ENCODE assay signal across 9 mouse cellular contexts in the genomic region with DNA sequence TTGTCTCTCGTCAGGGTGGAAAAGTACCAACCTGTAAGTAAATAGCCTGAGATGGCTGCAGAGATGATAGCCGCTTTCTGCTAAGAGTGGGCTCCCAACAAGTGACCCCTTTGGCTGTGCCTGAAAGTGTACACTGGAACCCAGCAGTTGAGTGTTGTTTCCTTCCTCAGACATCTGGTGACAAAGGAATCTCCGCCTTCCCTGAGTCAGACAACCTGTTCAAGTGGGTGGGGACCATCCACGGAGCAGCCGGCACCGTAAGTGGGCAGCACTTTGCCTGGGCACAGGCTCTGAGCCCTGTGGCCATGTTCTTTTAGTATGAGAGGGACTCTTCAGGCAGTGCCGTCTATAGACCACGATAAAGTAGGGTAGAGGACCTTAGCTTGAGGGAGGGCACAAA. TPM values are rescaled to one million over a fixed set of nuclear protein-coding genes. Genes with fewer than 3 reads are reported as not detected.
DNase-seq lines count a peak whose midpoint lies in the region; ATAC-seq and TF ChIP-seq lines count a peak whose summit lies in the region.
"Had no signal": no experiment of that assay in that cellular context is flagged by ENCODE, and none has a peak within 500 bp of the region (broad histone marks: within the 10 kb centered on the region; RNA-seq: fewer than 3 reads in every experiment).

No protein-coding gene starts in this region.

- no peak overlapping the region for H3K9ac ChIP-seq in lung, postnatal 0 days (replicated peaks; ENCODE audit: low read depth)
- no peak overlapping the region for H3K9ac ChIP-seq in embryonic facial prominence, embryonic 15.5 days
- H3K9ac ChIP-seq in intestine, postnatal 0 days (ENCODE audit: low read depth, low read length), result no peak overlapping the region
- no peak overlapping the region for H3K9ac ChIP-seq in neural tube, embryonic 14.5 days (replicated peaks; ENCODE audit: low read depth, low read length)

- no peak overlapping the region for H3K27ac ChIP-seq in lung, postnatal 0 days (ENCODE audit: low read length)
- no peak overlapping the region for H3K27ac ChIP-seq in embryonic facial prominence, embryonic 15.5 days (replicated peaks)
- H3K27ac ChIP-seq in intestine, postnatal 0 days (ENCODE audit: low read depth, low read length), result peak overlapping the region; percentile 54
- no peak overlapping the region for H3K27ac ChIP-seq in neural tube, embryonic 14.5 days (ENCODE audit: low read depth, low read length)

- H3K4me1 ChIP-seq in lung, postnatal 0 days (ENCODE audit: insufficient read depth, low read depth, low read length), result peaks cover 8% of the 10 kb centered on the region
- H3K4me1 ChIP-seq in embryonic facial prominence, embryonic 15.5 days, result peaks cover 30% of the 10 kb centered on the region
- H3K4me1 ChIP-seq in intestine, postnatal 0 days (replicated peaks; ENCODE audit: control insufficient read depth, insufficient read depth, low read length), result peaks cover 10% of the 10 kb centered on the region; the same call in 1 of the 2 replicates
- H3K4me1 ChIP-seq in neural tube, embryonic 14.5 days (ENCODE audit: control insufficient read depth, insufficient read depth, low read length), result peaks cover 12% of the 10 kb centered on the region

- no peak for TF ChIP-seq CTCF in lung, postnatal 0 days (IDR thresholded peaks at IDR 0.05)
- TF ChIP-seq CTCF in intestine, postnatal 0 days (IDR thresholded peaks at IDR 0.05; ENCODE audit: low read depth), result no peak

- H3K36me3 ChIP-seq in lung, postnatal 0 days (ENCODE audit: insufficient read depth, low read length), result no peaks in the 10 kb centered on the region; the same call in 1 of the 2 replicates
- peaks cover 41% of the 10 kb centered on the region for H3K36me3 ChIP-seq in embryonic facial prominence, embryonic 15.5 days
- peaks cover 31% of the 10 kb centered on the region for H3K36me3 ChIP-seq in intestine, postnatal 0 days (ENCODE audit: control insufficient read depth, insufficient read depth)
- H3K36me3 ChIP-seq in neural tube, embryonic 14.5 days (ENCODE audit: control insufficient read depth, insufficient read depth, low read length), result peaks cover 15% of the 10 kb centered on the region; the same call in 1 of the 2 replicates

- ATAC-seq in lung, postnatal 0 days, result no peak
- ATAC-seq in embryonic facial prominence, embryonic 15.5 days (ENCODE audit: insufficient number of reproducible peaks, low FRiP score, low TSS enrichment, low read depth), result no peak
- ATAC-seq in intestine, postnatal 0 days, result no peak
- no peak for ATAC-seq in neural tube, embryonic 14.5 days (ENCODE audit: low read depth)
- no peak for ATAC-seq in granulocyte monocyte progenitor cell, adult 5-6 weeks (replicated peaks; ENCODE audit: poor library complexity, severe bottlenecking)

- peak overlapping the region; percentile 98; the same call in 1 of the 2 replicates for H3K4me2 ChIP-seq in lung, postnatal 0 days (replicated peaks; ENCODE audit: low read depth, low read length)
- H3K4me2 ChIP-seq in embryonic facial prominence, embryonic 15.5 days (replicated peaks), result peak overlapping the region; percentile 96
- peak overlapping the region; percentile 94 for H3K4me2 ChIP-seq in intestine, postnatal 0 days (replicated peaks; ENCODE audit: low read depth)
- H3K4me2 ChIP-seq in neural tube, embryonic 14.5 days (ENCODE audit: low read depth, low read length), result peak overlapping the region; percentile 95; the same call in 1 of the 2 replicates

- H3K27me3 ChIP-seq in lung, postnatal 0 days (replicated peaks; ENCODE audit: insufficient read depth, low read length), result no peaks in the 10 kb centered on the region
- no peaks in the 10 kb centered on the region for H3K27me3 ChIP-seq in embryonic facial prominence, embryonic 15.5 days
- no peaks in the 10 kb centered on the region for H3K27me3 ChIP-seq in intestine, postnatal 0 days (replicated peaks; ENCODE audit: control insufficient read depth, insufficient read depth, low read length)
- no peaks in the 10 kb centered on the region for H3K27me3 ChIP-seq in neural tube, embryonic 14.5 days (ENCODE audit: control insufficient read depth, insufficient read depth, low read length)

- TF ChIP-seq EP300 in lung, postnatal 0 days (IDR thresholded peaks at IDR 0.05), result no peak

- no peak for DNase-seq in lung, postnatal 0 days (ENCODE audit: low spot score)
- DNase-seq in lung, postnatal 25 days (ENCODE audit: low spot score), result no peak
- DNase-seq in cerebellum, adult 8-10 months, result no peak
- DNase-seq in gastrocnemius, adult 18-20 months (ENCODE audit: low spot score), result no peak

- no peak overlapping the region for H3K4me3 ChIP-seq in lung, postnatal 0 days (ENCODE audit: low read depth, low read length)
- H3K4me3 ChIP-seq in embryonic facial prominence, embryonic 15.5 days (replicated peaks), result peak overlapping the region; percentile 66
- peak overlapping the region; percentile 76 for H3K4me3 ChIP-seq in intestine, postnatal 0 days (ENCODE audit: low read depth, low read length)
- no peak overlapping the region for H3K4me3 ChIP-seq in neural tube, embryonic 14.5 days (ENCODE audit: low read depth, low read length)

- H3K9me3 ChIP-seq in lung, postnatal 0 days (ENCODE audit: low read length), result no peaks in the 10 kb centered on the region
- H3K9me3 ChIP-seq in embryonic facial prominence, embryonic 15.5 days (replicated peaks), result no peaks in the 10 kb centered on the region
- H3K9me3 ChIP-seq in intestine, postnatal 0 days (ENCODE audit: control insufficient read depth), result no peaks in the 10 kb centered on the region
- H3K9me3 ChIP-seq in neural tube, embryonic 14.5 days (ENCODE audit: control insufficient read depth, low read length), result no peaks in the 10 kb centered on the region

- 42% methylated on average over 8 of the region's 8 CpGs for WGBS in lung, postnatal 0 days
- 78% methylated on average over 8 of the region's 8 CpGs for WGBS in embryonic facial prominence, embryonic 15.5 days
- 48% methylated on average over 8 of the region's 8 CpGs for WGBS in intestine, postnatal 0 days
- 85% methylated on average over 8 of the region's 8 CpGs for WGBS in neural tube, embryonic 14.5 days

RNA-seq across cellular contexts. Expression of gene Ube2c, which starts 1.4 kb away (rescaled TPM):
- 21.1 and 33.3 TPM in 2 replicates for polyA plus RNA-seq in lung, postnatal 0 days (2015; fragmentation: Nextera tagmentation; extraction: Ambion mirVana)
- 297 and 302 TPM in 2 replicates for polyA plus RNA-seq in embryonic facial prominence, embryonic 15.5 days (2015; fragmentation: Nextera tagmentation; extraction: Ambion mirVana)
- 118 and 121 TPM in 2 replicates for polyA plus RNA-seq in intestine, postnatal 0 days (2015; fragmentation: Nextera tagmentation; extraction: Ambion mirVana)
- polyA plus RNA-seq in neural tube, embryonic 14.5 days (2014; fragmentation: Nextera tagmentation; extraction: Ambion mirVana), result 30.6 and 38.9 TPM in 2 replicates
- total RNA-seq in granulocyte monocyte progenitor cell, adult 5-6 weeks (2014; fragmentation: Nextera tagmentation), result 24.5 and 75.2 TPM in 2 replicates
- total RNA-seq in granulocyte monocyte progenitor cell, adult 5-6 weeks (2017), result 112 and 138 TPM in 2 replicates
- total RNA-seq in gastrocnemius, adult 18-20 months (2021), result under 1 TPM; 0.41 to 0.50 TPM

RNA-seq across cellular contexts. Expression of gene Tnnc2, which starts 8.6 kb away (rescaled TPM):
- 0.47 and 1.2 TPM in 2 replicates for polyA plus RNA-seq in lung, postnatal 0 days (2015; fragmentation: Nextera tagmentation; extraction: Ambion mirVana)
- 383 and 528 TPM in 2 replicates for polyA plus RNA-seq in embryonic facial prominence, embryonic 15.5 days (2015; fragmentation: Nextera tagmentation; extraction: Ambion mirVana)
- polyA plus RNA-seq in intestine, postnatal 0 days (2015; fragmentation: Nextera tagmentation; extraction: Ambion mirVana), result 0.51 and 0.73 TPM in 2 replicates
- 1.9 and 6.4 TPM in 2 replicates for polyA plus RNA-seq in neural tube, embryonic 14.5 days (2014; fragmentation: Nextera tagmentation; extraction: Ambion mirVana)
- total RNA-seq in granulocyte monocyte progenitor cell, adult 5-6 weeks (2014; fragmentation: Nextera tagmentation), result not detected in 2 replicates
- not detected in 2 replicates for total RNA-seq in granulocyte monocyte progenitor cell, adult 5-6 weeks (2017)
- over 10,000 TPM; 18,106 to 19,583 TPM for total RNA-seq in gastrocnemius, adult 18-20 months (2021)
- total RNA-seq: layer of hippocampus, adult 18-20 months had no signal

RNA-seq across cellular contexts. Expression of gene Snx21, which starts 14.5 kb away (rescaled TPM):
- 27.4 and 28.6 TPM in 2 replicates for polyA plus RNA-seq in lung, postnatal 0 days (2015; fragmentation: Nextera tagmentation; extraction: Ambion mirVana)
- polyA plus RNA-seq in embryonic facial prominence, embryonic 15.5 days (2015; fragmentation: Nextera tagmentation; extraction: Ambion mirVana), result 37.1 and 37.3 TPM in 2 replicates
- polyA plus RNA-seq in intestine, postnatal 0 days (2015; fragmentation: Nextera tagmentation; extraction: Ambion mirVana), result 12.5 and 13.0 TPM in 2 replicates
- polyA plus RNA-seq in neural tube, embryonic 14.5 days (2014; fragmentation: Nextera tagmentation; extraction: Ambion mirVana), result 31.6 and 41.1 TPM in 2 replicates
- not detected in 2 replicates for total RNA-seq in granulocyte monocyte progenitor cell, adult 5-6 weeks (2014; fragmentation: Nextera tagmentation)
- 0.17 and 0.77 TPM in 2 replicates for total RNA-seq in granulocyte monocyte progenitor cell, adult 5-6 weeks (2017)
- total RNA-seq in gastrocnemius, adult 18-20 months (2021), result 10 to 100 TPM; 20.0 to 24.3 TPM

RNA-seq across cellular contexts. Expression of gene Dnttip1, which starts 25.3 kb away (rescaled TPM):
- 47.1 and 47.2 TPM in 2 replicates for polyA plus RNA-seq in lung, postnatal 0 days (2015; fragmentation: Nextera tagmentation; extraction: Ambion mirVana)
- 66.3 and 67.5 TPM in 2 replicates for polyA plus RNA-seq in embryonic facial prominence, embryonic 15.5 days (2015; fragmentation: Nextera tagmentation; extraction: Ambion mirVana)
- 39.4 and 43.3 TPM in 2 replicates for polyA plus RNA-seq in intestine, postnatal 0 days (2015; fragmentation: Nextera tagmentation; extraction: Ambion mirVana)
- polyA plus RNA-seq in neural tube, embryonic 14.5 days (2014; fragmentation: Nextera tagmentation; extraction: Ambion mirVana), result 49.0 and 56.0 TPM in 2 replicates
- 31.1 and 36.9 TPM in 2 replicates for total RNA-seq in granulocyte monocyte progenitor cell, adult 5-6 weeks (2014; fragmentation: Nextera tagmentation)
- total RNA-seq in granulocyte monocyte progenitor cell, adult 5-6 weeks (2017), result 21.5 and 27.3 TPM in 2 replicates
- total RNA-seq in gastrocnemius, adult 18-20 months (2021), result 10 to 100 TPM; 15.7 to 20.7 TPM

RNA-seq across cellular contexts. Expression of gene Wfdc3, which starts 25.4 kb away (rescaled TPM):
- 6.4 and 6.6 TPM in 2 replicates for polyA plus RNA-seq in lung, postnatal 0 days (2015; fragmentation: Nextera tagmentation; extraction: Ambion mirVana)
- polyA plus RNA-seq in embryonic facial prominence, embryonic 15.5 days (2015; fragmentation: Nextera tagmentation; extraction: Ambion mirVana), result 2.2 and 3.2 TPM in 2 replicates
- polyA plus RNA-seq in intestine, postnatal 0 days (2015; fragmentation: Nextera tagmentation; extraction: Ambion mirVana), result 0.85 and 0.95 TPM in 2 replicates
- 0.77 and 1.2 TPM in 2 replicates for polyA plus RNA-seq in neural tube, embryonic 14.5 days (2014; fragmentation: Nextera tagmentation; extraction: Ambion mirVana)
- total RNA-seq in granulocyte monocyte progenitor cell, adult 5-6 weeks (2014; fragmentation: Nextera tagmentation), result not detected in 2 replicates
- not detected in 2 replicates for total RNA-seq in granulocyte monocyte progenitor cell, adult 5-6 weeks (2017)
- not detected for total RNA-seq in gastrocnemius, adult 18-20 months (2021)

Comparison
In these comparisons a context has a peak if more than half of its experiments do, and no peak if none do; other contexts are left out.
1. H3K4me3 ChIP-seq: peak in embryonic facial prominence, embryonic 15.5 days (single experiment) and intestine, postnatal 0 days (single experiment); none in lung, postnatal 0 days (single experiment) and neural tube, embryonic 14.5 days (single experiment).
2. RNA of gene Tnnc2, which starts 8.6 kb away (polyA plus RNA-seq): 383 to 528 TPM in embryonic facial prominence, embryonic 15.5 days; 1.9 to 6.4 TPM in neural tube, embryonic 14.5 days, 0.51 to 0.73 TPM in intestine, postnatal 0 days and 0.47 to 1.2 TPM in lung, postnatal 0 days; every median in the first group is over 10 times any median in the second.
3. Peak in every context shown above with its lines, with median percentiles within 50 percentile points of each other: H3K4me2 ChIP-seq.